Mouse (Mus musculus) hematopoietic stem cell, adult 5-6 weeks (primary cell): Measurements from ENCODE around the gene Gm10282. TPM values are rescaled to one million over a fixed set of nuclear protein-coding genes. Genes with fewer than 3 reads are reported as not detected.

ENCODE experiments used
- ATAC-seq, 2 experiments: fragments of 125-278 bp in 1 of 2; replicated peaks in 1 of 2; 2 replicates each; pipeline ENCODE4 v1.8.0; 2016 to 2017; ENCODE audit warnings: inconsistent platforms in 2 of 2, mild to moderate bottlenecking in 2 of 2, moderate number of reproducible peaks in 2 of 2, low read depth in 1 of 2, moderate TSS enrichment in 1 of 2; ENCODE audit not compliant: low FRiP score in 2 of 2, poor library complexity in 2 of 2, severe bottlenecking in 2 of 2, insufficient read depth in 1 of 2, low TSS enrichment in 1 of 2
- total RNA-seq: library from RNA; stranded (forward); fragments of 172-1452, 232-1000 nt; gene quantifications from 2 replicates; pipeline ENCODE4 v1.2.3, GENCODE M21; 2017

Gene Gm10282
- total RNA-seq, 1 experiment from 2014 or later: 35.8 TPM

DNA sequence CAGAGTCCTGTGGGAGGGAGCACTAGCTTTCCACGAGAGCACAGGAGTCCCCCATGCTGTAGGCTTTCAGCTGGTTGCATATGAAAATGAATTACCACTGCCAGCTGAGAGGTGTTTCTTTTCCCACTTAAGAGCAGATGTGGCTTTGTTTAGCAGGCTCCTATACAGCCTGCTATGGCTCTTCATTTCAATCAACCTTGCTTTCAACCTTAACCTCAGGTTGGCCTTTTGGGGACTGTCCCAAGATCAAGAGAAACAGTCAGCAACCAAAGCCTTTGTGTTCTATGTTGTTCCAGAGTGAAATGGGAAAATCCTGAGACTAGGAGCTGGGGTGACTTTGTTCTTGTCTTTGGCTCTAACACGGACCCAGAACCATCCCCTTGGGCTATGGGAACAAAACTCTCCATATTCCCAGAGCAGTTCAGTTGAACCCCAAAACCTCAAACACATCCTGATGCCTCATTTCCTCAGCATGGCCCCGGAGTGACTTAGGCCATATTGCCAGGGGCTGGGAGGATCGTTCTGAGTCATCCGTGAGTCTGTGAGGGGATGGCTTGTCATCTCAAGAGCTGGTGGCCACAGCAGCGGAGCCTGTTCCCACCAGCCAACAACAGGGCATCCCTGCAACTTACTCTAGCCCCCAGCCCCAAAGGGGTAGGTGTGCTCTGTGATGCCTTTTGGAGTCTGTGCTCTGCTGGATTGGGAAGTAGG lies 25.9 kb upstream of the Gm10282 start:
- no peak for ATAC-seq

DNA sequence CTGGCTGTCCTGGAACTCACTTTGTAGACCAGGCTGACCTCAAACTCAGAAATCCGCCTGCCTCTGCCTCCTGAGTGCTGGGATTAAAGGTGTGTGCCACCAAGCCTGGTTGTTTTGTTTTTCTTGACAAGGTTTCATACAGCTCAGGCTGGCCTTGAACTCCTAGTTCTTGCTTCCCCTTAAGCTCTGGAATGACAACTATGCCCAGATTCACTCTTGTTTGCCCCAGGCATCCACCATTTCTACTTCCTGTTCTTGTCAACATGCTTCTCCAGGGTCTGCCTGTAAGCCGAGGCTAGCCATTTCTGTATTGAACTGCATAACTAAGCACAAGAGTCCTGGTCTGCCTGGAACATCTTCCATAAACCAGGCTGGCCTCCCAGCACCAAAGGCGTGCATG lies 24.1 kb upstream of the Gm10282 start:
- no peak for ATAC-seq

DNA sequence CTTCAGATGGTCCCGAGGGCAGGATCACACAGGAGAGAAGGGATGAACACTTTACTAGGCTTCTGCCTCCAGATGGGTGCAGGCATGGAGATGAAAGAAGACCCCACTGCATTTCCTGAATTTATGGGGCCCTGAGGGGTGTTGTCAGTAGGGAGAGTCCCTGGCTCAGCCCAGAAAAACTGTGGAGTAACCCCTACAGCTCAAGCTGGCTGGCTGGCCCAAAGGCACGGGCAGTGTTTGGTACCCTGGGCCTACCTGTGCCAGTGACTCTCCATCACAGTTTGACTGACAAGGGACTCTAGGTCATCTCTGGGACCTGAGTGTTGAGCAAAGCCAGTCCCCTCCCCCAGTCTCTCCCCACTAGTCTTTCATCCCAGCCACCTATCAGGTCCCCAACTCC lies 19.6 kb upstream of the Gm10282 start:
- no peak for ATAC-seq

DNA sequence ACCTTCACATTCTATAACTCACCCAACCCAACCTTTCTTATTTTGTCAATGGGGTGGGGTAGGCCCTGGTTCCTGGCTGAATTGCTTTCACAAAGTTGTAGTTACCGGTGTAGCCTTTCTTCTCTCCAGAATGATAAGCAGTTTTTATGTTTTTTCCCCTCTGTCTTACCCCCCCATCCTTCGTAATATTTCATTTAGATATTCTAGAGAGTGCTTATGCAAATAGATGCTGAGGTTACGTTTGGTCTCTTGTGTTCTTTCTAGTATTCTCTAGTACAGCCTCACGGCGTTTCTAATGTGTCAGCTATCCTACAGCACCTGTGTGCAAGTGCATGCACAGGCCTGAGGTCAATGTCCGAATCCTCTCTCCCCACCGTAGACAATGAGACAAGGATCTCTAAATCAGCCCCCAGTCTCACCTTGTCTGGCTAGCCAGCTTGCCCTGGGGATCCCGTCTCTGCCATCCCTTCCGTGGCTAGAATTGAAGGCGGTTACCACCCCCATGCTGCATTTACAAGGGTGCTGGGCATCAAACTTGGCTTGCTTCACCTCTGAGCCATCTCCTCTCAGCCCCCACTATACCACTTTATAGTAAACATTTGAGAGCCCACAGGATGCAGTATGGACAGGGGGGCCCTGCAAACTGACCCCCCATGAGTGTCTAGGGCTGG lies 19.1 kb upstream of the Gm10282 start:
- no peak for ATAC-seq

DNA sequence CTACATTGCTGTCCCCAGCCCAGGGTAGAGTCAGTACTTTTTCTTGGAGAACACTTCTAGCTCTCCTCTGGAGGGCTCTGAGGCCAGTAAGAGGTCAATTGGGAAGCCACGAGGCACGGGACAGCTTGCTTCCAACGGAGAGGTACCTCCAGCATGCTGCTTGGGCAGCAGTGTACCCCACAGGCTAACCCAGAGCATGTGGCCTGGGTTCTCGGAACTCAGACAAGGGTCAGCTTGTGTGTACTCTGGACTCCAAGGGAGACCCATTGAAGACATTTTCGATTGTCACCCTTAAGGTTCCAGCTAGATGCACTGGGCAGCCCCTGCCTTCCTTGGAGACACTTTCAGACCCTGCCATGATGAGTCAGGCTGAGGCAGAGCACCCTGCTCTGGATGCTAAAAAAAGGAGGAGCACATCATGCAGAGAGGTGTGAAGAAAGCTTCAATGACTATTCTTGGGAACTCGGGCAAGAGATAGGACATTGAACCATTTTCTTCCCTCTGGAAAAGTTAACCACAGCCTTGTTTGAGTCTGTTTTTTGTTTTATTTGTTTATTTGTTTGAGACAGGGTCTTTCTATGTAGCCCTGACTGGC lies 18.2 kb upstream of the Gm10282 start:
- ATAC-seq: no peak

DNA sequence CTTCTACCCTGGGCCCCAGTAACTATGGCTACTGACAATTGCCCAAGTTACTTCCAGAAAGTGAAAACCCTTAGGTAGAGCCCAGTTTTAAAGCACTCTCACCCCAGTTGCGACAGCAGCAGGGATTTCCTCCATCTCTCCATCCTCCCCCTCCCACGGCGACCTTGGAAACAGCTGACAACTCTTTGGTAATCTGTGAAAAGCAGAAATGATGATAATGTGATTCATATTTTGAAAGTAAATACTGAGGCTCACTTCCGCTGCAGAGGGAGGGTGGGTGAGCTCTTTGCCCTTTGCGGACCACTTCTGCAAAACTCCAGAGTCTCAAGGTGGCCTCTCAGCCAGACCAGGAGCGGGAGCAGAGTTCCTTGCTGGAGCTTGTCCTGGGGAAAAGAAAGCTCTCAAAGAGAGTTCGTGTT lies 17.4 kb upstream of the Gm10282 start:
- ATAC-seq: peak; percentile 44 to 52

DNA sequence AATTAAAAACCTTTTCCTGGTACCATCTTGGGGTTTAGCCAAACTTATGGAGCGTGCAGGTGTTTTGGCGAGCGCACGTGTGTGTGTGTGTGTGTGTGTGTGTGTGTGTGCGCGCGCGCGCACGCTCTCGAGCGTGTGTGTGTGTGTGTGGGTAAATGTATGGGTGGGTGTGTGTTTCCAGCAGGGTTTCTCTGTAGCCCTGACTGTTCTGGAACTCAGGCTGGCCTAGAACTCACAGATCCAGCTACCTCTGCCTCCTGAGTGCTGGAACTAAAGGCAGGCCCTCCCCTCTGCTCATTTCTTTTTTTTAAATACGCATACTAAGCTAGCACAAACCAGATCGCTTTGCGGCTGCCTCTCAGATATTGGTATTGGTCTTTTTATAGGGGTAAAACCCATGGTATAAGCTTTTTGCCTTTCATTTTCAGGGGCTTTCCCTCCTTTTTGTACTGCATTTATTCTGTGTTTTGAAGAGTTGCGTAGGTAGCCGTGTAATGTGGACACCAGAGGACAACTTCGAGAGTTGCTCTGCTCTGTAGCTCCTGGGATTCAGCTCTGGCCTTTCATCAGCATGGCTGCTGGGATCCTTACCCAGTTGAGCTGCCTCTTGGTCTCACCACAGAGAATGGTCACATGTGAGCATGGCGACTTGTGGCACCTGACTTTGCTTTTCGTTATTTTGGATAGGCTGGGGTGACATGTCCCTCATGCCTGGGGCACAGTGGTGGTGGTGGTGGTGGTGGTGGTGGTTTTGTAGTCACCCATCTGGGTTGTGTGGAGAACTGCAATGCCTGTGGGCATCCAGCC lies 16.8 kb upstream of the Gm10282 start:
- ATAC-seq: no peak

DNA sequence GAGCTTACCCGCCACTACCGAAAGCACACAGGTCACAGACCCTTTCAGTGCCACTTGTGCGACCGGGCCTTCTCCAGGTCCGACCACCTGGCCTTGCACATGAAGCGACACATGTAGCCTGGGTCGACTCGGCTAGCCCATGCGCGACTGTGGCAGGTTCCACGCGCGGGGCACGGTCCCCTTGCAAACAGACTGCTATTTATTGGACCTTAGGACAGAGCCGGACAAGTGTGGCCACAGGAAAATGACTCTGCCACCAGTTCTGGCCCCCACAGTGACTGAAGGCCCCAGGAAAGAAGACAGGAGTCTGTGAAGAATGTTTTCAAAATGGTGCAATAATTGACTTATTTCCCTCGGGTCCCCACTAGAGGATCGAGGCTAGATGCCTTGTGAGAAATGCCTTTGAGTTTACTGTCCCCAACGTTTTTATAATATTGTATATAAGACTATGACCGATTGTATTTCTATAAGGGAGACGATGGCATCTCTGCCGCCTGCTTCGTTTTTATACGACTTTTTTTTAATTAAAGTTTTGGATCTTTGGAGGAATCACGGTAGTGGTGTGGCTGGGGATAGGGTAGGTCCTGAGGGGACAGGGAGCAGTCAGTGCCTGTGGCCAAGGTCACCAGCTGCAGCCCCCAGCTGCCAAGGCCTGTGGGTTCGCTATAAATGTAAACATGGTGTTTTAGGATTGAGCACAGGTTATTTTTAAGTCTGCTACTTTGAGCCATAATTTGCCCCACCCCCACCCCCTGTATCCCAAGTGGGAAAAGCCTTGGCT lies 15.9 kb upstream of the Gm10282 start:
- no peak for ATAC-seq

DNA sequence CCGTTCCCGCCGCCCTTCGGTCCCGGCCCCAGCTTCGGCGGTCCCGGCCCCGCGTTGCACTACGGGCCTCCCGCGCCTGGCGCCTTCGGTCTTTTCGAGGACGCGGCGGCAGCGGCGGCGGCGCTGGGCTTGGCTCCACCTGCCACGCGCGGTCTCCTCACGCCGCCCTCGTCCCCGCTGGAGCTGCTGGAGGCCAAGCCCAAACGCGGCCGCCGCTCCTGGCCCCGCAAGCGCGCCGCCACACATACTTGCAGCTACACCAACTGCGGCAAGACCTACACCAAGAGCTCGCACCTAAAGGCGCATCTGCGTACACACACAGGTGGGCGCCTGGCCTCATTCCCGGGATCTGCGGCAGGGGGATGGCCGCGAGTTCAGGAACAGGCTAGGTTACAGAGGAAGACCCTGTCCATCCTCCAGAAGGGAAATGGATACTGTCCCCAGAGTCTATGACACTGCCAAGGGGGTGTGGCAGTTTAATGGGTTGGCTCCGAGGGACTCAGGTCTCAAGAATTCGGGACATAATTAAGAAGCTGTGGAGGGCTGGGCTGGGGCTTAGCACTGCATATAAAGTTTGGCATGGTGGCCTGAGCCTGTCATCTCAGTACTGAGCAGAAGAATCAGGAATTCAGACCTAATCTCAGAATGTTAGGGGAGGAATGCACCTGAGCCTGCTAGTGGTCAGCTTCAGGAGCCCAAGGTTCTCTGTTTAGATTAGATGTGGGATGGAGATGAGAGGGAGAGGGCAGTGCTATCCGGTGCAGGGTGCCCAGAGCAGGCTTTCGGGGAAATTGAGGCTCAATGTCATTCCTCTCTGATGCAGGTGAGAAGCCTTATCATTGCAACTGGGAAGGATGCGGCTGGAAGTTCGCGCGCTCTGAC lies 15.1 kb upstream of the Gm10282 start:
- ATAC-seq: no peak

DNA sequence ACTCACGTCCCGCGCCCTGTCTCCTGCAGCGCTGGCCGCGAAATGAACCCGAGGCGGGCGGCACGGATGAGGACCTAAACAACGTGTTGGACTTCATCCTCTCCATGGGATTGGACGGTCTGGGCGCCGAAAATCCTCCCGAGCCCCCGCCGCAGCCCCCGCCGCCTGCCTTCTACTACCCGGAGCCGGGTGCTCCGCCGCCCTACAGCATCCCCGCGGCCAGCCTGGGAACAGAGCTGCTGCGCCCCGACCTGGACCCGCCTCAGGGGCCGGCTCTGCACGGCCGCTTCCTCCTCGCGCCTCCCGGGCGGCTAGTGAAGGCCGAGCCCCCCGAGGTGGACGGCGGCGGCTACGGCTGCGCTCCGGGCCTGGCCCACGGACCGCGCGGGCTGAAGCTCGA lies 14.3 kb upstream of the Gm10282 start:
- ATAC-seq: no peak

DNA sequence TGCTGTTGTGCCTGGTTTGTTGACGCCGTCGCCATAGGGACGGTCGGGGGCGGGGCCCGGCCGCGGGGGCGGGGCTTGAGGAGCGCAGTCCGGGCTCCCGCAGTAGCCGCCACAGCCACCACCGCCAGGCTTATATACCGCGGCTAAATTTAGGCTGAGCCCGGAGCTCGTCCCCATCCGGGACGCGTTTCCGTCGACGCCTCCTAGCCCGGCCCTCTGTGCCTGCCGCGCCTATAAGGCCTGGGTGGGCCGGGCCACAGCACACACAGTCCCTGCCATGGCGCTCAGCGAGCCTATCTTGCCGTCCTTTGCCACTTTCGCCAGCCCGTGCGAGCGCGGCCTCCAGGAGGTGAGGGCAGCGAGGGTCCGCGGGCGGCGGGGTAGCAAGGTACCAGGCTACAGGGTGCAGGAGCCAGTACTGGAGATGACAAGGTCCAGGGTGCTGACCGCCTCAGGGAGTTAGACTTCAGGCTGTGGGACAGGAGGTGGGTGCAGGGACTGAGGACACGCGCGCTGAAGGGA lies 13.8 kb upstream of the Gm10282 start, which contains the start of gene Klf2:
Gene Klf2, plus strand, starts transcription at position 233 of the 522 bp plus-strand sequence.
- peak; percentile 78 to 80 for ATAC-seq

DNA sequence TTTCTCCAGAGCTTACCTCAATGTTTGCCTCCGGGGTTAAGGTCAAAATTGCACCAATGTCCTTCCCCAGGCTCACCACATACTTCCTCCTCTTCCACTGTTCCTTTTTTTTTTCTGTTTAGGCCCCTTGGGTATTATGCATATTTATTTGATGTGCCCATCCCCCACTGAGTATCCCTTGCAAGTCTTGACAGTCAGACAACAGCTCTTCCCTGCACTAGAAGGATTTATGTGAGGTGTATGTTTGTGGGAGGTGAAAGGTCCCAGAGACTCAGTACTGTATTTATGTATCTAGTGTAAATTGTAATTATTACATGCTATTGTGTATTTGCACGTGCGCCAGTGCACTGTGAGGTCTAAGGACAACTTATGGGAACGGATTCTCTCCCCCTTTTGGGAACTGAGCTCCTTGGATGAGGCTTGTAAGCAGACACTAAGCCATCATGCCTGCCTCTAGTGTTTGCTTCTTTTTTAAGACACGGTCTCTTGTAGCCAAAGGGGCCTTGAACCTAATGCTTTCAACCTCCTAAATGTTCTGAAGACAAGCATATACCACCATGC lies 12.8 kb upstream of the Gm10282 start:
- peak in 1 of 2 experiments; percentile 11; a peak in 1 of 4 replicates for ATAC-seq

DNA sequence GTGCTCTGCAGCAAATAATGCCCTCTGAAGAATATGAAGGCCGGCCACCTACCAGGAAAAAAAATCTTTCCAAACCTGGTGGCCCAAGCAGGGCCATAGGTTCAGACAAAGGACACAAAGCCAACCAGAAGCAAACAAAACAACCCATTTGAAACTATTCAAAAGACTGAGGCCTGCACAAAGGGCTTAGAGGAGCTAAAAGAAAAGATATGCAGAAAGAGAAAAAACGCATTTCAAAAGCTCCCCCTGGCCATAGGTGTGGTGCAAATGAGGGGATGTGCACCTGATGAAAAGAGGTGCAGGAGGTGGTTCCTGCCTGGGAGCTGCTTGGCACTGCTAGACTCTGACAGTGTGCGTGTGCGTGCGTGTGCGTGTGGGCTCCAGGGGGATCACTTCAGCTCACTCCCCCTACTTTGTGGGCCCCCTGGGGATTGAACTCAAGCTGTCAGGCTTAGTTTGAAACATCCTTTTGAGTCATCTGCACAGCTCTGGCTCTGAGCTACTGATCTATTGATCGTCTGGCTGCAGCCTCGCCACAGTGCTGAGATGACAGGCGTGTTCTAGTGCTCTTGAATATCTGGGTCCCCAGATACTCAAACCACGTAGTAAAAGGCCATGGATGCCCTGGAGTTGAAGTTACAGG lies 11.1 kb upstream of the Gm10282 start:
- no peak for ATAC-seq

DNA sequence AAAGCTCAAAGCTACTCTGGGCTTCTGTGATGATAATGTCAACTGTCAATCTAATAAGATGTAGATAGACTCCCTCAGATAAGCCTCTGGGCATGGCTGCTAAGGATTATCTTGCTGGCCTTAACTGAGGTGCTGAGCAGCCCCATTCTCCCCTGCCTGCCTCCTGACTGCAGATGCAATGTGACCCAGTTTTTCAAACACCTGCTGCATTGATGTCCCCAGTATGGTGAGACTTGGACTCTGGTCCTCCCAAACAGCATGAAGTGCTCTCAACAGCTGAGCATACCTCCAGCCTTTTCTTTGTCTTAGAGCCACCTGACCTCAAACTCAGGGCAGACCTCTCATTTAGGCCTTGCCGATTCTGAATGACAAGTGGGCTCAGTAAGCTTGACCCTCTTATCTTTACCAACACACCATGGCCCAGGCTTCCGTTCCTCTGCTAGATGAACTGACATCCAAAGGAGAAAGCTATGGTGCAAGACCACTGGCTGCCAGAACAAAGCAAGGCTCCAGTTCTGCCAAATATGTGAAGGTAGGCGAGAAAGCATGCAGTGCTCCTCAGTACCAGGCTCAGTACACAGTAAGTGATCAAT lies 8.0 kb upstream of the Gm10282 start:
- ATAC-seq: no peak

DNA sequence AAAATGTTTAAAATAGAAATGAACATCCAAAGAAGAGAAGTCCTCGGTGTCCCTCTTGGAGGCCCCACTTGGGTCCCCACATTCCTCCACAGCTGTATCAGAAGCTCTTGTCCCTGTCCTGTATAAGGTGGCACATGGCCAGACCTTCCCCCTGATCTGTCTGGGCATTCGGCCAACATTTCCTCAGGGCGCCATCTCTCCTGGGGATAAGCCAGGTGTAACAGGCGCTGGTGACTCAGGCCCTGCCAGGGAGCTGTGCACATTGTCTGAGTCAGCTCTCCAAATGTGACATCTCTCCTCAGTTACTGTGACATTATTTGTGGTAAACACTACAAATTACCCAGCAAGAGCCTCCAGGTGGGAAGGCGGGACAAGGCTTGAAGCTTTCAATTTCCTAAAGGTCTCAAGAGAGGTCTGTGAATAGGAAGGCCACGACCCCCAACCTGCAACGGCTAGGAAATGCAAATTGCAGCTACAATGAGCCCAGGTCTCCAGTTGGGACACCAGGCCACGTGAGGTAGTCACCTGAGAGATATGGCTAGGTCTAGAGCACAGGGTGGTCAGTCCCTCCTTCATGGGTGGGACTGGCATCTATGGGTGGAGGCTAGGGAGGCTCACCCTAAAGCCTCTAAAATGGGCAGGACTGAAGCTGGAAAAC lies 5.9 kb upstream of the Gm10282 start:
- ATAC-seq: no peak; a peak in 1 of 4 replicates
